Comparison of ENCODE assay signal across 15 mouse cellular contexts in the genomic region with DNA sequence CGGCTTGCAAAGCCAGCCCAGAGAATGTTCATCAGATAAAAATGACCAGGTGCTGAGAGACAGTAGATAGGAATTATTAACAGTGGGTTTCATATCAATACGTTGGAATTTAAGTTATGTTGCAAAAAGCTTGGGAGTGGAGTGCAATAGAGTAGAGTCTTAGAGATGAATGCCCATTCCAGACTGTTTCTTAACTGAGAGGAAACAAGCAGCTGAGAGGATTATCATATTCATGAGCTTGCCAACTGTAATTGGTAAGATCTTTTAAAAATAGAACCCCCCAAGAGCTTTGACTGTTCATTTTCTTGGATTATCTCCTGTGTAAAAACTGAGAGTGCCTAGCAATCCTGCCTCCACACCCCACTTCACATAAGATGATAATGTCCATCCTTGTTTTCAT.
"Had no signal": no experiment of that assay in that cellular context is flagged by ENCODE, and none has a peak within 500 bp of the region (broad histone marks: within the 10 kb centered on the region; RNA-seq: fewer than 3 reads in every experiment).

No protein-coding gene starts in this region.

- H3K27ac ChIP-seq: kidney, postnatal 0 days; layer of hippocampus, adult 2 months; liver, embryonic 15.5 days; neural tube, embryonic 15.5 days had no signal

- H3K36me3 ChIP-seq: liver, embryonic 15.5 days; neural tube, embryonic 15.5 days had no signal

- H3K9me3 ChIP-seq: liver, embryonic 15.5 days; neural tube, embryonic 15.5 days had no signal

- DNase-seq: kidney, adult 9 months; kidney, postnatal 4 days; left cerebral cortex, postnatal 4 days; lung, adult 2 months; lung, postnatal 10 days; lung, postnatal 4 days; right cerebral cortex, adult 18-20 months; right cerebral cortex, postnatal 25 days; thymus, postnatal 36 days had no signal

- H3K4me3 ChIP-seq: layer of hippocampus, adult 2 months; liver, embryonic 15.5 days; myocyte; neural tube, embryonic 15.5 days had no signal

- H3K9ac ChIP-seq: liver, embryonic 15.5 days; neural tube, embryonic 15.5 days had no signal

- H3K4me1 ChIP-seq: liver, embryonic 15.5 days; neural tube, embryonic 15.5 days had no signal

- H3K4me2 ChIP-seq: liver, embryonic 11.5 days; liver, embryonic 15.5 days; neural tube, embryonic 15.5 days had no signal

- H3K27me3 ChIP-seq: liver, embryonic 15.5 days; neural tube, embryonic 15.5 days had no signal
